Mouse (Mus musculus) myocyte (in vitro differentiated cells): ENCODE results near the gene Tbx4.

Source experiments
- CEBPB ChIP-seq: IDR thresholded peaks from 2 replicates; pipeline ENCODE4 v1.6.1; 2011; ENCODE audit warnings: mild to moderate bottlenecking, moderate library complexity; ENCODE audit not compliant: poor library complexity, insufficient read depth, severe bottlenecking
- E2F4 ChIP-seq: IDR thresholded peaks from one replicate; pipeline ENCODE4 v1.6.1; 2011; ENCODE audit warnings: mild to moderate bottlenecking, control low read depth, moderate library complexity; ENCODE audit not compliant: insufficient read depth
- MAX ChIP-seq: IDR thresholded peaks from one replicate; pipeline ENCODE4 v1.6.1; 2011; ENCODE audit warnings: low read depth, mild to moderate bottlenecking, control low read depth
- MYOD1 ChIP-seq, 3 experiments: IDR thresholded peaks; one replicate each; pipeline ENCODE4 v1.6.1; 2011; ENCODE audit warnings: control low read depth in 2 of 3, low read depth in 2 of 3, mild to moderate bottlenecking in 2 of 3, moderate library complexity in 1 of 3; ENCODE audit not compliant: insufficient read length in 2 of 3, control insufficient read depth in 1 of 3
- MYOG ChIP-seq, 3 experiments: IDR thresholded peaks; one replicate each; pipeline ENCODE4 v1.6.1; 2011; ENCODE audit warnings: control low read depth in 2 of 3, low read depth in 2 of 3, mild to moderate bottlenecking in 2 of 3; ENCODE audit not compliant: insufficient read length in 2 of 3, control insufficient read depth in 1 of 3, insufficient read depth in 1 of 3
- POLR2A ChIP-seq: IDR thresholded peaks from one replicate; pipeline ENCODE4 v1.6.1; 2011; ENCODE audit warnings: low read depth, mild to moderate bottlenecking, control low read depth, moderate library complexity; ENCODE audit not compliant: insufficient read length
- POLR2AphosphoS2 ChIP-seq: IDR thresholded peaks from one replicate; pipeline ENCODE4 v1.6.1; 2011; ENCODE audit warnings: low read depth, control low read depth; ENCODE audit not compliant: insufficient read length
- SRF ChIP-seq: IDR thresholded peaks from one replicate; pipeline ENCODE4 v1.6.1; 2011; ENCODE audit warnings: low read depth; ENCODE audit not compliant: control insufficient read depth, insufficient read length
- TCF12 ChIP-seq: IDR thresholded peaks from one replicate; pipeline ENCODE4 v1.6.1; 2011; ENCODE audit warnings: mild to moderate bottlenecking, control low read depth; ENCODE audit not compliant: poor library complexity, insufficient read depth, severe bottlenecking
- USF1 ChIP-seq: IDR thresholded peaks from one replicate; pipeline ENCODE4 v1.6.1; 2011; ENCODE audit warnings: low read depth, mild to moderate bottlenecking, control low read depth, moderate library complexity

- TF ChIP-seq TCF12, result no peak
- no peak for TF ChIP-seq MAX
- no peak for TF ChIP-seq POLR2A
- TF ChIP-seq SRF, result no peak
- TF ChIP-seq POLR2AphosphoS2, result no peak
- TF ChIP-seq MYOD1 (IDR thresholded peaks at IDR 0.05; ENCODE audit: control insufficient read depth in 1 of 3, insufficient read length in 2 of 3, low read depth in 2 of 3), result no peak
- TF ChIP-seq MYOG (IDR thresholded peaks at IDR 0.05; ENCODE audit: control insufficient read depth in 1 of 3, insufficient read depth in 1 of 3, insufficient read length in 2 of 3, low read depth in 2 of 3), result no peak
- no peak for TF ChIP-seq E2F4
- TF ChIP-seq CEBPB, result no peak
- no peak for TF ChIP-seq USF1
Measured at GRCm38 (mm10) chr11:85849037-85849436, 37.2 kb upstream of the Tbx4 start.
